Mouse (Mus musculus): ENCODE measurements at regions not wholly inside any gene's neighbourhood (a gene's known extent, or its start where the extent isn't known, plus 50 kb on each side); places are given as distances from the start of the nearest gene placed in this dataset.
A peak's percentile ranks its signal among the peaks of the same experiment; 100 is the strongest.

- DNase-seq = peak; percentile 89
Observed at GRCm38 (mm10) chr10:23610046-23610445, 177.0 kb downstream of the Rps12 start.

- DNase-seq = peak; percentile 59
Observed at GRCm38 (mm10) chr10:23609270-23609914, 177.7 kb downstream of the Rps12 start.

- DNase-seq = peak; percentile 18
Observed at GRCm38 (mm10) chr10:23600701-23601100, 186.4 kb downstream of the Rps12 start.

- no peak for DNase-seq
Observed at GRCm38 (mm10) chr10:23595541-23595940, 191.5 kb downstream of the Rps12 start.

GRCm38 (mm10) chr10:23580230-23580629 is 206.8 kb downstream of the Rps12 start:
- DNase-seq = no peak

- no peak for DNase-seq
Observed at GRCm38 (mm10) chr10:23571013-23571412, 216.1 kb downstream of the Rps12 start.

GRCm38 (mm10) chr10:23569386-23569785 is 217.7 kb downstream of the Rps12 start:
- no peak for DNase-seq

- no peak for DNase-seq
Observed at GRCm38 (mm10) chr10:23562273-23562885, 211.8 kb upstream of the Eya4 start.

- DNase-seq = no peak
Observed at GRCm38 (mm10) chr10:23559980-23560658, 209.5 kb upstream of the Eya4 start.

- DNase-seq = no peak
Observed at GRCm38 (mm10) chr10:23557828-23558227, 207.2 kb upstream of the Eya4 start.

GRCm38 (mm10) chr10:23549207-23549606 is 198.6 kb upstream of the Eya4 start:
- DNase-seq = peak; percentile 13

- DNase-seq = no peak
Observed at GRCm38 (mm10) chr10:23548322-23548721, 197.7 kb upstream of the Eya4 start.

- DNase-seq = no peak
Observed at GRCm38 (mm10) chr10:23542712-23543111, 192.1 kb upstream of the Eya4 start.

- peak; percentile 3 for DNase-seq
Observed at GRCm38 (mm10) chr10:23541914-23542313, 191.3 kb upstream of the Eya4 start.

- DNase-seq = no peak
Observed at GRCm38 (mm10) chr10:23534636-23535035, 184.1 kb upstream of the Eya4 start.

- DNase-seq = no peak
Observed at GRCm38 (mm10) chr10:23531964-23532758, 181.6 kb upstream of the Eya4 start.

- no peak for DNase-seq
Observed at GRCm38 (mm10) chr10:23530715-23531114, 180.1 kb upstream of the Eya4 start.

- DNase-seq = no peak
Observed at GRCm38 (mm10) chr10:23526796-23527195, 176.2 kb upstream of the Eya4 start.

GRCm38 (mm10) chr10:23522664-23523063 is 172.1 kb upstream of the Eya4 start:
- no peak for DNase-seq

- DNase-seq = no peak
Observed at GRCm38 (mm10) chr10:23493647-23494046, 143.1 kb upstream of the Eya4 start.

GRCm38 (mm10) chr10:23492971-23493370 is 142.4 kb upstream of the Eya4 start:
- DNase-seq = no peak

- no peak for DNase-seq
Observed at GRCm38 (mm10) chr10:23488996-23489395, 138.4 kb upstream of the Eya4 start.

GRCm38 (mm10) chr10:23480474-23480873 is 129.9 kb upstream of the Eya4 start:
- DNase-seq = no peak
